Mouse (Mus musculus) stomach, embryonic 14.5 days (tissue): ENCODE measurements at regions not wholly inside any gene's neighbourhood (a gene's known extent, or its start where the extent isn't known, plus 50 kb on each side); places are given as distances from the start of the nearest gene placed in this dataset.

Experiments
- ATAC-seq: fragments of 200-750 bp; cut with Nextera tagmentation; 2 replicates; pipeline ENCODE4 v1.8.0; 2017; ENCODE audit warnings: low read depth, moderate TSS enrichment; ENCODE audit not compliant: insufficient number of reproducible peaks, insufficient read depth, low FRiP score
- H3K27ac ChIP-seq: fragments of 300-500 bp; sonication (generic); 2 replicates; pipeline ENCODE4 v1.5.1; 2014; ENCODE audit warnings: mild to moderate bottlenecking, low read length, moderate library complexity, mixed read lengths
- H3K27me3 ChIP-seq: fragments of 300-500 bp; sonication (generic); 2 replicates; pipeline ENCODE4 v1.6.1; 2014; ENCODE audit warnings: low read length, control low read depth, mixed read lengths; ENCODE audit not compliant: control insufficient read depth, insufficient read depth
- H3K36me3 ChIP-seq: fragments of 300-500 bp; sonication (generic); 2 replicates; pipeline ENCODE4 v1.6.1; 2014; ENCODE audit warnings: mild to moderate bottlenecking, control low read depth, low read length, moderate library complexity, mixed read lengths; ENCODE audit not compliant: control insufficient read depth, insufficient read depth
- H3K4me1 ChIP-seq: fragments of 300-500 bp; sonication (generic); 2 replicates; pipeline ENCODE4 v1.6.1; 2014; ENCODE audit warnings: low read length, control low read depth, mixed read lengths; ENCODE audit not compliant: control insufficient read depth, insufficient read depth
- H3K4me2 ChIP-seq: fragments of 300-500 bp; sonication (generic); replicated peaks from 2 replicates; pipeline ENCODE4 v1.6.1; 2014; ENCODE audit warnings: low read depth, low read length, control low read depth
- H3K4me3 ChIP-seq: fragments of 300-500 bp; sonication (generic); 2 replicates; pipeline ENCODE4 v1.5.1; 2014; ENCODE audit warnings: low read depth, low read length, control low read depth
- H3K9ac ChIP-seq: fragments of 300-500 bp; sonication (generic); replicated peaks from 2 replicates; pipeline ENCODE4 v1.6.1; 2014; ENCODE audit warnings: low read depth, mild to moderate bottlenecking, control low read depth, low read length, moderate library complexity, mixed read lengths
- H3K9me3 ChIP-seq: fragments of 300-500 bp; sonication (generic); 2 replicates; pipeline ENCODE4 v1.6.1; 2016; ENCODE audit warnings: low read depth, low read length, control low read depth; ENCODE audit not compliant: control insufficient read depth
- WGBS: fragments of 180-500 bp; shearing (Covaris S2); extraction: QIAGEN DNeasy Blood & Tissue Kit; methylation state at CpG from one replicate; pipeline ENCODE4 v1.1.7; 2014; 5-methylcytosine and 5-hydroxymethylcytosine counted together

DNA sequence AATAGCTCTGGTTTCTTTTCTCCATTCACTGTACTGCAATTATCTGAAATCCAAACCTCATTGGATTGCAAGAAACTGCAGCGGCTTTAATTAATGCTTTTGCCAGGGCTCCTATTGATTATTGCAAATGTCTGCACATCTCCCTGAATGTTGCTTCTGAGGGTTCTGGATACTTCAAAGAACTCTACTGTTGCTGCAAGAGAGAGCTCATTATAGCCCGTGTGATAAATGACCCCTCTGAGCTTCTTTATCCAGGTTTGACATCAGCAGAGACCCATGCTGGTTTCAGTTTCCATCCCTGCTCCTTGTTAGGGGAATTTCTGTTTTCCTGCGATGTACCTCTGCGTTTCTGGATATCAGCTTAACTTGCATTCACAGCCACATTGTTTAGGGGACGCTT is 78.4 kb upstream of the Nav3 start:
- WGBS: 15% methylated on average over 5 of the region's 5 CpGs
- ATAC-seq: no peak
- H3K4me2 ChIP-seq: no peak overlapping the region

DNA sequence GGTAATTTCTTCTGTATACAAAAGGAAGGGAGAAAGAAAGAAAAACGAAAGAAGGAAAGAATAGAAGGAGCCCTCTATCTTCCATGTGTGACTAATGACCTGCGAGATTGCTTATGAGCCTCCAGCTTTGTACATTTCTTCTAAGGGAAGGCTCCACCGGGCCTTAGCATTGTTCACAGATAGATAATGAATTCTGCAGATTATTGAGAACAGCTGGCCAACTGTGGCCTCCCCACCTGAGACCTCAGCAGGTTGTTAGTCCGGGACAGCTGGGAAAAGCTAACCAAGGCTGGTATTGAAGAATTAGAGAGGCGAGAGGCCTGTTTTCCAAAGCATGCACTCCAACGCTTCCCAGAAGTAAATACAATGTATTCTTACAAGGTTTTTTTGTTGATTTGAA is 86.7 kb upstream of the Nav3 start:
- no peak for ATAC-seq
- H3K4me3 ChIP-seq: no peak overlapping the region
- H3K27ac ChIP-seq: no peak overlapping the region
- no peaks in the 10 kb centered on the region for H3K27me3 ChIP-seq
- 72% methylated on average over 6 of the region's 6 CpGs for WGBS
- H3K4me2 ChIP-seq: no peak overlapping the region
- no peaks in the 10 kb centered on the region for H3K9me3 ChIP-seq
- no peaks in the 10 kb centered on the region for H3K4me1 ChIP-seq
- no peaks in the 10 kb centered on the region for H3K36me3 ChIP-seq
- H3K9ac ChIP-seq: no peak overlapping the region

More for the DNA sequence above, 78.4 kb upstream of the Nav3 start:
- Histone ChIP-seq H3K4me3 (no peak overlapping the region), H3K27me3 (no peaks in the 10 kb centered on the region), H3K9ac (no peak overlapping the region), H3K4me1 (no peaks in the 10 kb centered on the region), H3K27ac (no peak overlapping the region), H3K9me3 (no peaks in the 10 kb centered on the region), H3K36me3 (no peaks in the 10 kb centered on the region)

DNA sequence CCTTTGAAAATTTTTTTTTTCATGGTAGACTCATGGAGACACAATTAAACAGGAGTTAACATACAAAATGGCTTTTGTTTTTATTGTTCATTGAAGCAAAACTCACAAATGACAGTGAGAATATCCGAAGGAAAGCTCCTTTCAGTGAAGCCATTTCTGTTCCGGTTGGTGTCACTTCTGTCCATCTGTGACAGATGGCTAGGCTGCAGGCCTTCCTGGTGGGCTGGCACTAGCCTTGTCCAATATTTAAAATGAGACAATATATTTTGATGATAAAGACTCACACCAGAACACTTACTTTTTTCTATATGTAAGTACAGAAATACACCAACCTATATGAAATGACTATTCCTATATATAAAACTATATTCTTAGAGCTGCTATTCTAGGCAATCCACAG is 92.4 kb upstream of the Nav3 start:
- H3K27ac ChIP-seq: no peak overlapping the region
- no peaks in the 10 kb centered on the region for H3K4me1 ChIP-seq
- H3K4me2 ChIP-seq: no peak overlapping the region
- no peaks in the 10 kb centered on the region for H3K27me3 ChIP-seq
- H3K9me3 ChIP-seq: no peaks in the 10 kb centered on the region
- no peaks in the 10 kb centered on the region for H3K36me3 ChIP-seq
- no peak for ATAC-seq
- H3K9ac ChIP-seq: no peak overlapping the region
- H3K4me3 ChIP-seq: no peak overlapping the region
- WGBS: 91% methylated on average over 2 of the region's 2 CpGs

DNA sequence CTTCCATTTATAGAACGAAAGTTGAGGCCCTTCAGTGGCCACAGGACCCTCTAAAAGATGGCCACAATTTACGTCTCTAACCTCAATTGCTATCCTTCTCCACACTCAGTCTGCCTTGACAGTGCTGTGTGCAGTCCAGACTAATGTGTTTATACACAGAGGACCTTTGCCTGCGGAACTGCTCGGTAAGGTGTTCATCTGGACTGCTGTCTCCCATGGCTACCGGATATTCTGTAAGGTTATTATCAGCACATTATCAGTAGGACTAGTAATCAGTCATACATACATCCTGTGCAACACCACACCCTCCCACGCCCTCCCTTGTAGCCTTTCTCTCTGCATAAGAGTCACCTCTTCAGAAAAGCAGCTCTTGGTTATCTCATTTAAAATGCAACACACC is 98.0 kb upstream of the Nav3 start:
- H3K4me3 ChIP-seq: no peak overlapping the region

DNA sequence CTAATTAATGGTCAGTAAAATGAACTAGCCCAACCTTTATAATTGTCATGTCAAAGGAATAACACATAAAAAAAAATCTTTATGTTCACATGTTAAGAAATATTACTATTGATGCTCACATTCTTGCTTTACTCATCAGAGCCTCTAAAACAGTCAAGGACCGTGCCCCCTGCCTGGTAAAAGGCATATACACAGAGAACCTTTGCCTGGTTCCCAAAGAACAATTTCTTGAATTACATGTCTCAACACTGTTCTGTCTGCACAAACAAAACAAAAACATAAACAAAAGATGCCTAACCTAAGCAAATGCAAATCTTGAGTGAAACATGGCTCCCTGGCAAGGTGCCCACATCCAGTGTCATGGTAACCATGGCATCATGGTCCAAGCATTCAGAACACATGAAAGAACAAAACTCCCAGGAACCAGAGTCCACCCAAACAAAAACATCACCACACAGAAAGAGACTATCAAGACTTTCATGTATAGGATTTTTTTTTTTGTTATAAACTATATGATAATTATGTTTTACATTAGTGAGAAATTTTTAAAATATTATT is 100.4 kb upstream of the Nav3 start:
- no peak for ATAC-seq
- Histone ChIP-seq H3K4me1 (no peaks in the 10 kb centered on the region), H3K27ac (no peak overlapping the region), H3K9me3 (no peaks in the 10 kb centered on the region), H3K36me3 (no peaks in the 10 kb centered on the region), H3K4me3 (no peak overlapping the region), H3K27me3 (no peaks in the 10 kb centered on the region), H3K9ac (no peak overlapping the region), H3K4me2 (no peak overlapping the region)
- 91% methylated on average over 1 of the region's 1 CpGs for WGBS

More for the DNA sequence above, 98.0 kb upstream of the Nav3 start:
- H3K27me3 ChIP-seq: no peaks in the 10 kb centered on the region
- no peak overlapping the region for H3K4me2 ChIP-seq
- no peaks in the 10 kb centered on the region for H3K9me3 ChIP-seq
- 34% methylated on average over 6 of the region's 6 CpGs for WGBS
- H3K9ac ChIP-seq: no peak overlapping the region
- H3K4me1 ChIP-seq: no peaks in the 10 kb centered on the region
- H3K36me3 ChIP-seq: no peaks in the 10 kb centered on the region
- H3K27ac ChIP-seq: no peak overlapping the region
- ATAC-seq: no peak

DNA sequence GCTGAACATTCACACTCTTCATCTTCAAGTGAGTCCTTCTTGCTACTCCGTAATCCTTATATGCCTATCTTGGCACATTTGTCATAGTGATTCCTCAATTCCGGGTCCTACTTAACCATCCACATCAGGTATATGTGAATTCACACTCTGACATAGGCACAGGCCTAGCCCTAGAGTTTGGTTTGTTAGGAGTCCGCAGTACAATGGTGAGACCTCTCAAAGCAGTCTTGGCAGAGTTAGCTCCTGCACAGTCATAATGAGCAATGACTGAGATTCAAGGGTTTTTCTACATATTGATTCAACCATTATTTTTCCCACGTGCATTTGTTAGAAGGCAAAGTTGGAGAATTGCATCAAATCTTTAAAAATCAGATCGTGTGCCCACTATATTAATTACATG is 107.1 kb upstream of the Nav3 start:
- Histone ChIP-seq H3K36me3 (no peaks in the 10 kb centered on the region), H3K9ac (no peak overlapping the region), H3K27me3 (no peaks in the 10 kb centered on the region), H3K4me1 (no peaks in the 10 kb centered on the region), H3K27ac (no peak overlapping the region), H3K9me3 (no peaks in the 10 kb centered on the region), H3K4me3 (no peak overlapping the region), H3K4me2 (no peak overlapping the region)
- WGBS: 87% methylated on average over 5 of the region's 5 CpGs
- no peak for ATAC-seq

DNA sequence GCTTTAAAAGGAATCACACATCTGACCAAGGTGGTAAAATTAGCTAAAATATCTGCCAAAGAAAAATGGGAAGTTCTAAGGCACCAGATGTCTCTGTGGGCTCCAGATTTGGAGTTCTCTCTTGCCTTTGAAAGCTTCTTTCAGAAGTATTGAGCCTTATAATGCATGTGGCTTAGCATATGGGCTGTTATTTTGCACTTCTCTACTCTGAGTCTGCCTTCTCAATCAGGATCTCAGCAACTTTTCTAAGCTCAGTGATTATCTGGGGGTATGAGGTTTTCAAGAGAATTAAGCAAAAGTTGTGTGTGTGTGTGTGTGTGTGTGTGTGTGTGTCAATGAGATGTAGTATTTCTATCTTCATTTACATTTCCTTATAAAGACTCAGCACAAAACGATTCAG is 107.6 kb upstream of the Nav3 start:
- no peak overlapping the region for H3K4me2 ChIP-seq
- H3K27ac ChIP-seq: no peak overlapping the region
- ATAC-seq: no peak
- 68% methylated on average over 1 of the region's 1 CpGs for WGBS
- H3K9me3 ChIP-seq: no peaks in the 10 kb centered on the region
- no peaks in the 10 kb centered on the region for H3K4me1 ChIP-seq
- H3K36me3 ChIP-seq: no peaks in the 10 kb centered on the region
- H3K4me3 ChIP-seq: no peak overlapping the region
- no peaks in the 10 kb centered on the region for H3K27me3 ChIP-seq
- H3K9ac ChIP-seq: no peak overlapping the region

DNA sequence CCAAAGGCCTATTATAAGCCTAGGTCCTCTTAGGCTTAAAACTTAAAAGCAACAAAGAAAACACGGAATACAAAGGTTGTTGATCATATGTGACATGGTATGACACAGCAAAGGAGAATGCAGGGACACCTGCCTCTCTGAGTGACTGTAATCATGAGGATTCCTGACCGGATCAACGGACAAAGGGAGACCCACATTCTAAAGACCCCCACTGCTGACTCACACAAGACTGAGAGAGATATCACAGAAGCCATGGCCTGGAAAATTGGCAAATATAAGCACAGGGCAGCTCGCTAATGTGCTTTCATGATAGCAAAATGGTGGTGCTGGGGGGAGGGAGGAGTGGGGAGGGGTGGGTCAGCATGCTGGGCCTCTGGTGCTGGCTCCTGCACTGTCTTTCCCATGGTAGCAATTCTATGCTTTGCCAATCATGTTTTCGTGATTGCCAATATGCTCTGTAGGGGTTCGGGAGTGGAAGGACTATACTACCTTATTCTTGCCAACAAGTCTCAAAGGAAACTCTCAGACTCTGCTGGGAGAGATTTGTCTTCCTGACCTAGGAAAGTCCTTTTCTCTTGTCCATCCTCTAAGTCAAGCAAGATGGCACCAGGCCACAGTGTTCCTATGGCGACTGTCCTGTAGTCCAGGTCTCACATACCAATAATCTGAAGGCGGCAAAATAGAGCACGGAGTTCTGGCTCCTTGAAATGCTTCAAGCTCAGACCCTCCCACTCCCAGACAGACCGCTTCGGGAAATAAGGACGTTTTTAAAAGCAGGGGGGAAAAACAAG is 110.5 kb upstream of the Nav3 start:
- Histone ChIP-seq H3K9ac (no peak overlapping the region), H3K27ac (no peak overlapping the region), H3K27me3 (no peaks in the 10 kb centered on the region), H3K4me2 (no peak overlapping the region), H3K4me3 (no peak overlapping the region), H3K4me1 (no peaks in the 10 kb centered on the region), H3K9me3 (no peaks in the 10 kb centered on the region), H3K36me3 (no peaks in the 10 kb centered on the region)
- WGBS: 89% methylated on average over 12 of the region's 12 CpGs
- no peak for ATAC-seq

DNA sequence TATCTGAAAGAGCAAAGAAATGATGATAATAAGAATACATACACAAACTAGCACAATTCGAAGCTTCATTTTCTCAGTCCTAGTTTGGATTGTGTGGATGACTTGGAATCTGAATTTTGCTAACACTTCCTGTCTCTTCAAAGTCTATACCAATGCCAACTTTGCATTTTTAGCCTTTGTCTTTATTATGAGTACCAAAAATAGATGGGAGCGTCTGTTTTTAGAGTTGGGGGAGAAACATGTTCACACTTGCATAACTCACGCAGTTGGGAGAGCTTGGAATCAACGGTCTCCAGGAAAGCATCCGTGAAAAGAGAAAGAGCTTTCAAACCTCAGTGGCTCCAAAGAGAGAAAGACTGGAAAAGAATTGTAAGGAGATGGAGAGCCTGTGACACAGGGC is 114.5 kb upstream of the Nav3 start:
- Histone ChIP-seq H3K9me3 (no peaks in the 10 kb centered on the region), H3K4me3 (no peak overlapping the region), H3K9ac (no peak overlapping the region), H3K4me2 (no peak overlapping the region), H3K4me1 (no peaks in the 10 kb centered on the region), H3K27me3 (no peaks in the 10 kb centered on the region), H3K27ac (no peak overlapping the region), H3K36me3 (no peaks in the 10 kb centered on the region)
- 87% methylated on average over 5 of the region's 5 CpGs for WGBS
- no peak for ATAC-seq
